Mouse (Mus musculus) layer of hippocampus, adult 2 months (tissue): ENCODE measurements around the gene Mia3. TPM values are rescaled to one million over a fixed set of nuclear protein-coding genes. Genes with fewer than 3 reads are reported as not detected.
"Not testable (repeated sequence)": the region's sequence is repeated elsewhere in the genome, so short reads cannot be mapped to it uniquely, and the experiment has no call there.

Source experiments
- DNase-seq, 2 experiments: peaks; one replicate each; pipeline ENCODE4 v3.0.0; 2022; ENCODE audit warnings: low spot score in 2 of 2
- H3K27ac ChIP-seq: fragments of 200-600 bp; 2 replicates; pipeline ENCODE4 v1.8.1; 2022
- H3K4me3 ChIP-seq: fragments of 200-600 bp; 2 replicates; pipeline ENCODE4 v1.8.1; 2022; ENCODE audit warnings: mild to moderate bottlenecking
- CTCF ChIP-seq: fragments of 200-600 bp; conservative IDR thresholded peaks from 2 replicates; pipeline ENCODE4 v1.8.1; 2022; ENCODE audit warnings: antibody characterized with exemption, mild to moderate bottlenecking, moderate library complexity
- total RNA-seq, 2 experiments: library from RNA; stranded (reverse); gene quantifications; 2 replicates each; pipeline ENCODE4 v1.2.3; 2021

Gene Mia3
- total RNA-seq, 2 experiments from 2014 or later, result 221 to 224 TPM

DNA sequence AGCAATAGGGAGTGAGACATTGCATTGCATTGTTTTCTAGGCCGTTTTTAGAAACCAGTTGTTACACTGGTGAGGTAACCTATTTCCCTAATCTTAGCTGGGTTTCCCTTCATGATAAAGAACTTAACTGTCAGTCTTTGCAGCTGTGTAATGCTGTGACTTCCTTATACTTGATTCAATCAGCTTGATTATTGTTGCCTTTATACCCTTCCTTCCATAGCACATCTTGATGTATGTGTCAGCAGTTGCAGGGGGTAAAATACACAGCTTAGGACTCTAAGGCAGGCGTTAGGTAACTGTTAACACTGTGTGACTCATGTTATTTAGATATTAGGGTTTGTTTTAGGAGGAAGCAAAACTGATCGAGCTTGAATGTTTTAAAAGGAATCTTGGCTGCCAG lies 48.6 kb downstream of the Mia3 start:
- no peak for TF ChIP-seq CTCF
- no peak for DNase-seq
- H3K4me3 ChIP-seq, result no peak overlapping the region
- H3K27ac ChIP-seq, result no peak overlapping the region

DNA sequence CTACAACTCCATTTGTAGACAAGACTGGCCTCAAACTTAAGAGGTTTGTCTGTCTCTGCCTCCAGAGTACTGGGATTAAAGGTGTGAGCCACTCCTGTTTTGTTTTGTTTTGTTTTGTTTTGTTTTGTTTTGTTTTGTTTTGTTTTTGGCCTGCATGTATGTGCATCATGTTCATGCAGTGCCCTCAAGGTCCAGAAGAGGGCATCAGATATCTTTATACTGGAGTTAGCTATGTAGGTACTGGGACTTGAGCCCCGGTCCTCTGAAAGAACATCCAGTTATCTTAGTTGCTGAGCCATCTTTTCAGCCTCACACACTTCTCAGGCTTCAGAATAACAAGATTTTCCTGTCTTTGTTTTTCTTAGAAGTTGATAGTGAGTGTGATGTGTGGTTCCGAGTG lies 53.6 kb downstream of the Mia3 start:
- DNase-seq, result no peak
- Histone ChIP-seq H3K27ac (no peak overlapping the region), H3K4me3 (no peak overlapping the region)
- TF ChIP-seq CTCF, result peak; percentile 61

DNA sequence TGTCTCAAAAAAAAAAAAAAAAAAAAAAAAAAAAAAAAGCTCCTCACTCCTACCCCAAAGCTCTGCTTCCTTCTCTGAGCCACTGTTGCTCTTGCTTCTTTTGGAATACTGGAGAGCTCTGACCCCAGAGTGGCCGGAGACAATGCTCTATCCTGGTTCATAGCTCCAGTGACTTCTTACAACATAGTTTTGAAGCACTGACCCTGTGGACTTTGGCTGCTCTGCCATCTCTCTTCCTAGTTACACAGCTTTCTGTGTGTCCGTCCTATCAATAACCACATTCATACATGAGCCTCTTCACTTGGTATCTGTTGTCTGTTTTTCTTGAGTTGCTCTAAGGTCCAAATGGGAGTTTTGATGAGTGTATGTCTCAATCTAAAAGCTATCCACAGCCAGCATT lies 57.3 kb downstream of the Mia3 start:
- Histone ChIP-seq H3K27ac (no peak overlapping the region), H3K4me3 (no peak overlapping the region)
- DNase-seq, result no peak
- TF ChIP-seq CTCF, result no peak

GRCm38 (mm10) chr1:183309601-183310000 lies 59.8 kb downstream of the Mia3 start:
- H3K27ac ChIP-seq, DNase-seq, H3K4me3 ChIP-seq: not testable (repeated sequence)

DNA sequence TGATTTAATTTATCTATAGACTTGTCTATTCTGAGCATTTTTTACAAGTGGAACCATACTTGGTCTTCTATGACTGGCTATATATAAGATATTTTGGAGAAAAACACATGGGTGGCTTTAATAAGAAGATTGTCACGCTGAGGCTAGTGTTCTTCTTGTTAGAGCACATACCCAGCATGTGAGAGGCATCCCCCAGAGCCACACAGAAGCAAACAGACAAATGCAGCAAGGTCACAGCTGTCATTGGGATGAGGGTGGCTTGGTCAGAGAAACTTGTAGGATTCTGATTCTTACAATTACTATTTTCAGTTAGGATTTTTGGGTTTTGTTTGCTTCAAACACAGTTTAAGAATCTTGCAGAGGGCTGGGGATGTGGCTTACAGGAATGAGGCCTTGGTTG lies 60.9 kb downstream of the Mia3 start:
- no peak overlapping the region for H3K27ac ChIP-seq
- TF ChIP-seq CTCF, result no peak
- H3K4me3 ChIP-seq, result no peak overlapping the region
- DNase-seq, result no peak

- no peak overlapping the region for H3K4me3 ChIP-seq
- H3K27ac ChIP-seq, result no peak overlapping the region
- no peak for DNase-seq
- no peak for TF ChIP-seq CTCF
These were observed 61.8 kb downstream of the Mia3 start for GRCm38 (mm10) chr1:183307555-183307954.

DNA sequence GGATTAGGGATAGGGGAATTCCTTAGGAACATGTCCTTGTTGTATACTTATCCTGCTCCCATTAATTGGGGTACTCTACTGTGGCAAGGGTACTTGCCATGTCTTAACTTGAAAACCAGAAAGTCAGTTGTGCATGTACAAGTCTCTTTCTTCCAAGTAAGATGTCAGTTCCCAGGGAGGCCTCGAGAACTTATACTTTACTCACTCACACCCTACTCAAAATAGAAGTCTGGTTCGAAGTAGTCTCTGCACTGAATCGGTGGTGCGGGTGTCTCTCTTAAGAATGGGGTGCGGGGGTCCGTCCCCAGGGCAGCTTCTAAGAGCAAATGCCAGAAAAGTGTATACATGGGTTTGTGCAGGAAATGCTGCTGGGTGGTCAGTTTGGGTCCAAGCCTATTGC lies 70.2 kb downstream of the Mia3 start:
- H3K27ac ChIP-seq, result no peak overlapping the region
- TF ChIP-seq CTCF, result no peak
- DNase-seq, result peak; percentile 98
- H3K4me3 ChIP-seq, result no peak overlapping the region

DNA sequence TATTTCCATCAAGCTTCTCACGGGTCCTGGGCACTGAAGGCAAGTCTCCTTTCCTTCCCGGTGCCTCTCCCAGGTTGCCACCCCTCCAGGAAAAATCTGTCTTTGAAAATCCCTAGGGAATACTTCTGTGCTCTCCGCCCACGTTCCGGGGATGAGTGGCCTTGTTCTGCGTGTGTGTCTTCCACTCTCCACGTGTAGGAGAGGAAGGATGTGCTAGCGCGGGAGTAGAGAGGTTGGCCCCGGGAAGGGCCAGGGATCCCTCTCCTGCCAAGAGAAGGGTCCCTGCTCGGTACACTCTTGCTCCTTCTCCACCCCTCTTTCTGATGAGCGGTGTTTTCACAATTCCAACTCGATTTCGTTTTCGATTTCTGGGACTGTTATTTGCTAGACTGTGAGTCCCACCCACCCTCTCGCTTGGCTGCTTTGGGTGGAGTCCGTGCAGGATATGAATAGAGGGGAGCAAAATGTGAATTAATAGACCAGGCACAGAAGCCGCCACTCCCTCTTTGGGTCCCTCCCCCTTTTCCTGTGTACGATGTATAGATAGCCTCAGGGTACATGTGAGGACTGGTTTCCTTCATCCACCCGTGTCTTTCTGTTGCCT lies 71.4 kb downstream of the Mia3 start:
- Histone ChIP-seq H3K27ac (peak overlapping the region; percentile 89; the same call in 1 of the 2 replicates), H3K4me3 (peak overlapping the region; percentile 61)
- peak; percentile 10 to 21 for DNase-seq
- TF ChIP-seq CTCF, result no peak

- TF ChIP-seq CTCF, result no peak
- Histone ChIP-seq H3K4me3 (peak overlapping the region; percentile 61), H3K27ac (peak overlapping the region; percentile 89; the same call in 1 of the 2 replicates)
- DNase-seq, result peak; percentile 14 to 22
These were observed 71.9 kb downstream of the Mia3 start for GRCm38 (mm10) chr1:183297473-183297885.

DNA sequence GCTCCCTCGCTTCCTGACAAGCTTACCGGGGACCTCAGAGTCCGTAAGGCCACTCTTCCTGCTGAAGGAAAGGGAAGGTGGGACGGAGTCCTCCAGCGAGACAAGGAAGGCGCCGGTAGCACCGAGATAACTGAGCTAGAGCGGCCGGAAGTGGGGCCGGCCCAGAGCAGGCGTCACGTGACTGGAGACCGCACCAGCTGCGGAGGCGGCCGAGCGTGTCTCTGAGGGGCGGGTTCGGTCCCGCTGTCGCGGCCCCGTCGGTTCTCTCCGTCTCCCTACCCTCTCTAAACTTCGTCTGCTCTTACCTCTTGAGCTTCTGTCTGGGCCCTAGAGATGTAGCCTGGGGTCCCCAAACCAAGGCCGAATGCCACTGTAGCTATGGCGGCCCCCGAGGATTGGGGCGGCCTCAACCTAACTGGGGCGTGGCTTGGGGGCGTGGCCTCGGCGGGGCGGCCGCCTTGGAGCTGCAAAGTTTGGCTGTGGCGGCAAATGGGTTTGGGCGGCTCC lies 72.4 kb downstream of the Mia3 start, which contains the start of gene Brox:
Brox (minus strand) TSS at position 393 of the 507 bp plus-strand sequence.
- no peak for TF ChIP-seq CTCF
- peak; percentile 92 to 93 for DNase-seq
- Histone ChIP-seq H3K4me3 (peak within 1 kb of the TSS; percentile 61), H3K27ac (peak within 1 kb of the TSS; percentile 89)

GRCm38 (mm10) chr1:183296465-183296864 lies 72.9 kb downstream of the Mia3 start, which contains the start of gene Aida:
Gene Aida, plus strand, starts transcription at chr1:183296590.
- peak in 1 of 2 experiments; percentile 29 for DNase-seq
- Histone ChIP-seq H3K4me3 (peak within 1 kb of the TSS; percentile 61), H3K27ac (peak within 1 kb of the TSS; percentile 89)
- peak; percentile 36 for TF ChIP-seq CTCF

DNA sequence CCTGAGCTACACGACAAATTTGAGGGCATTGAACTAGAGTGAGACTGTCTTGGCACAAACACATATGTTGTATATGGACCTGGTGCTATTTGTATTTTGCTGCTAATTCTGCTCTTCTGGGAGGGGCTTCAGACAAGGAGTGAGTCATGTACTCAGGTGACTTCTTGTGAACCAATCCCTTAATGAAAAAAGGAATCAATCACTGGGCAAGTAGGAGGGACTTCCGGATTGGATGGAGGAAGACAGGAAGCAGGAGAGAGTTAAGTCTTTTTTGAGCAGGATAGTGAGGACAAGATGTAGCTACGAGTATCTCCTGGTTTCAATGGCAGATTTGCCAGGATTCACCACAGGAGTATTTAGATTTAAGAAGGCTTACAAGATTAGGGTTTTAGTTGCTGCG lies 79.8 kb downstream of the Mia3 start:
- H3K27ac ChIP-seq, result no peak overlapping the region
- H3K4me3 ChIP-seq, result no peak overlapping the region
- DNase-seq, result no peak
- no peak for TF ChIP-seq CTCF

- DNase-seq, result no peak
- no peak for TF ChIP-seq CTCF
- H3K4me3 ChIP-seq, result no peak overlapping the region
- no peak overlapping the region for H3K27ac ChIP-seq
These were observed 81.0 kb downstream of the Mia3 start for GRCm38 (mm10) chr1:183288351-183288750.

Other genes starting within 250 kb of the Mia3 start
- gene Disp1, start 148.0 kb downstream of the Mia3 start, total RNA-seq, result 1 to 10 TPM; 4.6 to 5.8 TPM
- 10 to 100 TPM; 47.8 to 47.9 TPM for gene Aida, start 73.0 kb downstream of the Mia3 start, total RNA-seq
- 10 to 100 TPM; 48.6 to 61.8 TPM for gene Brox, start 72.3 kb downstream of the Mia3 start, total RNA-seq
- 10 to 100 TPM; 19.3 to 20.5 TPM for gene Taf1a, start 19.4 kb upstream of the Mia3 start, total RNA-seq
- under 1 TPM; 0.33 to 0.39 TPM for gene Hhipl2, start 48.7 kb upstream of the Mia3 start, total RNA-seq